8 mouse cellular contexts compared by ENCODE assay signal in the genomic region with DNA sequence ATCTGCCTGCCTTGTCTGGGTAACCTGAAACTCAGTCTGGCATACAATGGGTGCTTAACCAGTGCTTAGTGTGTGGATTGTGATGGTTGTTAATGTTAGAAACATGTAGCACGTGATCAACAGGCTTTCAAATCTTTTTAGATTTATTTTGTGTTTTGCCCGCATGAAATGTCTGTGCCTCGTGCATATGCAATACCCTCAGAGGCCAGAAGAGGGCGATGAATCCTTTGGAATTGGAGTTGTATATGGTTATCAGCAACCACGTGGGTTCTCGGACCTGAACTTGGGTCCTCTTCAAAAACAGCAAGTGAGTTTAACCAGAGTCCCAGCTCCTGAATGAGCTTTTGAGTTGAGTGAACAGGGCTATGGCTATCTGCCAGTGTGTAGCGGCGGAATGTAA.
DNase-seq lines count a peak whose midpoint lies in the region; ATAC-seq and TF ChIP-seq lines count a peak whose summit lies in the region.

No protein-coding gene starts in this region.

- TF ChIP-seq EP300 in MEL (IDR thresholded peaks at IDR 0.05; ENCODE audit: low read depth in 1 of 2, low read length in 2 of 2), result no peak
- no peak for TF ChIP-seq EP300 in liver, postnatal 0 days (IDR thresholded peaks at IDR 0.05; ENCODE audit: low read depth)

- no peaks in the 10 kb centered on the region for H3K36me3 ChIP-seq in liver, embryonic 12.5 days
- H3K36me3 ChIP-seq in MEL (ENCODE audit: control insufficient read depth in 1 of 2, insufficient read depth in 2 of 2, low read length in 2 of 2), result no peaks in the 10 kb centered on the region
- H3K36me3 ChIP-seq in liver, postnatal 0 days (replicated peaks; ENCODE audit: insufficient read depth, low read length), result no peaks in the 10 kb centered on the region

- H3K4me2 ChIP-seq in liver, embryonic 12.5 days, result no peak overlapping the region
- no peak overlapping the region for H3K4me2 ChIP-seq in liver, postnatal 0 days (ENCODE audit: low read depth, low read length)

- ATAC-seq in liver, embryonic 12.5 days, result no peak
- ATAC-seq in liver, postnatal 0 days, result no peak

- peak; percentile 29 to 39 for DNase-seq in cerebellum, postnatal 10 days
- no peak for DNase-seq in cerebellum, adult 2 months
- peak; percentile 11 for DNase-seq in liver
- peak; percentile 24 for DNase-seq in MEL (ENCODE audit: low read depth, low spot score)
- peak; percentile 25 for DNase-seq in liver, postnatal 0 days
- no peak for DNase-seq in left cerebral cortex, postnatal 25 days (ENCODE audit: low spot score in 2 of 2)
- no peak for DNase-seq in layer of hippocampus, adult 8-10 months (ENCODE audit: low spot score in 2 of 2)

- no peaks in the 10 kb centered on the region for H3K9me3 ChIP-seq in liver, embryonic 12.5 days (replicated peaks)
- no peaks in the 10 kb centered on the region; the same call in 1 of the 2 replicates for H3K9me3 ChIP-seq in MEL (replicated peaks; ENCODE audit: insufficient read depth, low read length)
- no peaks in the 10 kb centered on the region for H3K9me3 ChIP-seq in liver, postnatal 0 days (ENCODE audit: low read length)

- TF ChIP-seq CTCF in cerebellum, adult 2 months (IDR thresholded peaks at IDR 0.05; ENCODE audit: borderline replicate concordance, insufficient read depth, low read depth, low read length), result no peak
- TF ChIP-seq CTCF in MEL (IDR thresholded peaks at IDR 0.05 in 2 of 3, conservative IDR thresholded peaks at IDR 0.05 in 1 of 3; ENCODE audit: control insufficient read depth in 1 of 3, insufficient read depth in 1 of 3, low read depth in 2 of 3, low read length in 3 of 3, poor library complexity in 1 of 3, severe bottlenecking in 1 of 3), result peak; percentile 23 to 48 (median 37); a peak in 4 of 6 replicates
- peak; percentile 61 for TF ChIP-seq CTCF in liver, postnatal 0 days (IDR thresholded peaks at IDR 0.05; ENCODE audit: low read depth)

- WGBS in cerebellum, adult 2 months, result 65% methylated on average over 8 of the region's 8 CpGs
- WGBS in liver, embryonic 12.5 days (ENCODE audit: insufficient replicate concordance), result 49% methylated on average over 8 of the region's 8 CpGs
- WGBS in liver, postnatal 0 days (ENCODE audit: insufficient replicate concordance), result 57% methylated on average over 8 of the region's 8 CpGs

- no peaks in the 10 kb centered on the region for H3K79me2 ChIP-seq in MEL (ENCODE audit: control insufficient read depth, insufficient read depth, low read length, poor library complexity)

- no peaks in the 10 kb centered on the region for H3K27me3 ChIP-seq in cerebellum, adult 2 months (ENCODE audit: control insufficient read depth, insufficient read depth, low read length)
- no peaks in the 10 kb centered on the region for H3K27me3 ChIP-seq in liver, embryonic 12.5 days (replicated peaks)
- no peaks in the 10 kb centered on the region for H3K27me3 ChIP-seq in MEL (ENCODE audit: control insufficient read depth in 1 of 2, insufficient read depth in 2 of 2, low read length in 2 of 2)
- H3K27me3 ChIP-seq in liver, postnatal 0 days (ENCODE audit: insufficient read depth, low read length), result no peaks in the 10 kb centered on the region

- TF ChIP-seq POLR2A in cerebellum, adult 2 months (IDR thresholded peaks at IDR 0.05; ENCODE audit: borderline replicate concordance, insufficient read depth, low read length), result no peak
- no peak for TF ChIP-seq POLR2A in MEL (IDR thresholded peaks at IDR 0.05; ENCODE audit: control insufficient read depth in 1 of 2, insufficient read depth in 1 of 2, low read depth in 1 of 2, low read length in 2 of 2, poor library complexity in 1 of 2)

- intact Hi-C loops in left cerebral cortex, postnatal 25 days (cut with DNase I), result no loop called here

- no peak overlapping the region for H3K27ac ChIP-seq in cerebellum, adult 2 months (ENCODE audit: insufficient read depth, low read length)
- no peak overlapping the region for H3K27ac ChIP-seq in liver, embryonic 12.5 days
- no peak overlapping the region for H3K27ac ChIP-seq in MEL (ENCODE audit: control insufficient read depth, low read depth, low read length)
- no peak overlapping the region for H3K27ac ChIP-seq in liver, postnatal 0 days (ENCODE audit: low read depth)

- no peak overlapping the region for H3K9ac ChIP-seq in liver, embryonic 12.5 days
- H3K9ac ChIP-seq in MEL (ENCODE audit: control insufficient read depth, low read depth, low read length, poor library complexity, severe bottlenecking), result no peak overlapping the region
- no peak overlapping the region for H3K9ac ChIP-seq in liver, postnatal 0 days (replicated peaks)

- H3K4me1 ChIP-seq in cerebellum, adult 2 months (ENCODE audit: control insufficient read depth, insufficient read depth, low read length), result no peaks in the 10 kb centered on the region
- H3K4me1 ChIP-seq in liver, embryonic 12.5 days, result no peaks in the 10 kb centered on the region
- H3K4me1 ChIP-seq in MEL (ENCODE audit: control insufficient read depth in 1 of 2, insufficient read depth in 2 of 2, low read length in 2 of 2), result no peaks in the 10 kb centered on the region
- H3K4me1 ChIP-seq in liver, postnatal 0 days (ENCODE audit: insufficient read depth), result no peaks in the 10 kb centered on the region

- H3K4me3 ChIP-seq in cerebellum, adult 2 months (replicated peaks; ENCODE audit: insufficient read depth, low read depth, low read length), result no peak overlapping the region
- H3K4me3 ChIP-seq in liver, embryonic 12.5 days, result no peak overlapping the region
- H3K4me3 ChIP-seq in MEL (ENCODE audit: control insufficient read depth in 1 of 2, insufficient read depth in 1 of 2, low read depth in 2 of 2, low read length in 2 of 2), result no peak overlapping the region
- no peak overlapping the region for H3K4me3 ChIP-seq in liver, postnatal 0 days (ENCODE audit: low read depth, low read length)

- peak; percentile 26 for TF ChIP-seq RAD21 in MEL (IDR thresholded peaks at IDR 0.05; ENCODE audit: low read depth, low read length)

TF ChIP-seq in MEL, 35 proteins besides CTCF, POLR2A, EP300 and RAD21:
- TF ChIP-seq SIN3A (IDR thresholded peaks at IDR 0.05; ENCODE audit: low read length) (no peak), USF1 (IDR thresholded peaks at IDR 0.05; ENCODE audit: low read depth, low read length) (no peak), HCFC1 (IDR thresholded peaks at IDR 0.05; ENCODE audit: low read depth, low read length) (no peak)

Comparison
In these comparisons a context has a peak if more than half of its experiments do, and no peak if none do; other contexts are left out.
1. DNase-seq: peak in cerebellum, postnatal 10 days (2 of 2), liver (single experiment), MEL (single experiment) and liver, postnatal 0 days (single experiment); none in cerebellum, adult 2 months (0 of 2), left cerebral cortex, postnatal 25 days (0 of 2) and layer of hippocampus, adult 8-10 months (0 of 2).